ENCODE assay signal across 13 mouse cellular contexts in the genomic region with DNA sequence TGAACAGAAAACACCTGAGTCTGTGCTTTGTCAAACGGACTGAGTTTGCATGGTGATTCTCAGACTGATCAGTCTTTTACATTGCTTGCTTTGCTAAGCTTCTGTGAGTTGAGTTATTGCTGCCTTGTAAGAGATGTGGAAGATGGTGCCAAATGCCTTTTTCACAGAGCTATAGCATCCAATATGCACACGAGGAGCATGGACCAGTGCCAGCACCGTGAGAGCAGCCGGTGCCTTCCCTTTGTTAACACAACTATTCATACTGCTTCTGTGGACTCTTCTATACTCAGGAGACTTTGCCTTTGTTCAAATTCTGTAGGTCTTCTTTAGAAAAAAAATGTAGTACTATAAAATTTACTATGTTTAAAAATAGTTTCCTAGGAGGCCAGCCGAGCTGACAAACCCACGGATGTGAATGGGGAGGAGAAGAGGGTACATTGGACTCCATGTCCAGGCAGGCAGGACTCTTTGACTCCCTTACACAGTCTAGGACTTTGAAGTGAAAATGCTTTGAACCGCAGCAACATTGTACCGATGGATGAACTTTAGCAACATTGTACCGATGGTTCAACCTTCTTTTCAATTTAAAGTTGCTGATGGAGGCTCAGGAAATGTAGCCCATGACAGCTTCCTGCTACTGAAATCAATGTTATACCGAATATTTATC.
A peak's percentile ranks its signal among the peaks of the same experiment; 100 is the strongest.
DNase-seq lines count a peak whose midpoint lies in the region; ATAC-seq lines count a peak whose summit lies in the region.
"Had no signal": no experiment of that assay in that cellular context is flagged by ENCODE, and none has a peak within 500 bp of the region (broad histone marks: within the 10 kb centered on the region; RNA-seq: fewer than 3 reads in every experiment).

No protein-coding gene starts in this region.

- intact Hi-C loops in left cerebral cortex, postnatal 4 days (cut with DNase I): no loop called here

- WGBS in forebrain, embryonic 16.5 days: 28% methylated on average over 10 of the region's 10 CpGs
- WGBS in midbrain, embryonic 14.5 days: 39% methylated on average over 10 of the region's 10 CpGs

- no peaks in the 10 kb centered on the region for H3K9me3 ChIP-seq in forebrain, embryonic 16.5 days (ENCODE audit: control insufficient read depth, low read length)
- H3K9me3 ChIP-seq in midbrain, embryonic 14.5 days (ENCODE audit: control insufficient read depth, low read length): no peaks in the 10 kb centered on the region

- peak; percentile 76 to 81 for DNase-seq in cerebellum, postnatal 10 days
- peak; percentile 77 for DNase-seq in left cerebral cortex, postnatal 4 days
- no peak for DNase-seq in left cerebral cortex, adult 18-20 months (ENCODE audit: low spot score in 2 of 2)
- peak; percentile 75 for DNase-seq in midbrain, embryonic 14.5 days
- DNase-seq in left cerebral cortex, adult 8-10 months (ENCODE audit: low spot score in 2 of 2): no peak
- no peak for DNase-seq in retina, embryonic 14.5 days (ENCODE audit: low spot score)
- DNase-seq: heart, postnatal 4 days; lung, postnatal 14 days; thymus, adult 2 months had no signal

- H3K4me2 ChIP-seq in forebrain, embryonic 16.5 days (ENCODE audit: low read length): peak overlapping the region; percentile 2
- peak overlapping the region; percentile 28 for H3K4me2 ChIP-seq in midbrain, embryonic 14.5 days (ENCODE audit: low read length)

- H3K27ac ChIP-seq in forebrain, embryonic 16.5 days (ENCODE audit: low read length): peak overlapping the region; percentile 14; the same call in 1 of the 2 replicates
- peak overlapping the region; percentile 61 for H3K27ac ChIP-seq in midbrain, embryonic 14.5 days (replicated peaks; ENCODE audit: low read depth, low read length)

- H3K9ac ChIP-seq in forebrain, embryonic 16.5 days (replicated peaks; ENCODE audit: low read depth, low read length): no peak overlapping the region
- H3K9ac ChIP-seq in midbrain, embryonic 14.5 days (replicated peaks; ENCODE audit: low read length): no peak overlapping the region

- no peak for ATAC-seq in cerebellum, adult (ENCODE audit: insufficient number of reproducible peaks, low FRiP score, low TSS enrichment)
- ATAC-seq in forebrain, embryonic 16.5 days: peak; percentile 88
- peak; percentile 66; the same call in 1 of the 2 replicates for ATAC-seq in midbrain, embryonic 14.5 days (ENCODE audit: low FRiP score, low TSS enrichment)

- H3K4me1 ChIP-seq in forebrain, embryonic 16.5 days (replicated peaks; ENCODE audit: control insufficient read depth, insufficient read depth, low read length): peaks cover 16% of the 10 kb centered on the region
- peaks cover 23% of the 10 kb centered on the region for H3K4me1 ChIP-seq in midbrain, embryonic 14.5 days (ENCODE audit: control insufficient read depth, insufficient read depth, low read length)

- no peaks in the 10 kb centered on the region for H3K27me3 ChIP-seq in forebrain, embryonic 16.5 days (replicated peaks; ENCODE audit: control insufficient read depth, insufficient read depth, low read length)
- no peaks in the 10 kb centered on the region for H3K27me3 ChIP-seq in midbrain, embryonic 14.5 days (ENCODE audit: control insufficient read depth, insufficient read depth, low read length)

- no peak overlapping the region for H3K4me3 ChIP-seq in forebrain, embryonic 16.5 days (replicated peaks; ENCODE audit: low read length)
- H3K4me3 ChIP-seq in midbrain, embryonic 14.5 days (replicated peaks; ENCODE audit: low read depth, low read length): no peak overlapping the region
- H3K4me3 ChIP-seq: erythroblast, embryonic 14.5 days; myocyte had no signal

- no peaks in the 10 kb centered on the region for H3K36me3 ChIP-seq in forebrain, embryonic 16.5 days (ENCODE audit: control insufficient read depth, insufficient read depth)
- H3K36me3 ChIP-seq in midbrain, embryonic 14.5 days (ENCODE audit: control insufficient read depth, insufficient read depth, low read length): no peaks in the 10 kb centered on the region

Comparison
In these comparisons a context has a peak if more than half of its experiments do, and no peak if none do; other contexts are left out.
1. DNase-seq: peak in cerebellum, postnatal 10 days (2 of 2), left cerebral cortex, postnatal 4 days (single experiment) and midbrain, embryonic 14.5 days (single experiment); none in left cerebral cortex, adult 18-20 months (0 of 2), left cerebral cortex, adult 8-10 months (0 of 2) and retina, embryonic 14.5 days (single experiment).